Mouse (Mus musculus) testis, adult 2 months (tissue): ENCODE measurements around the gene Noto.

Experiments
- CTCF ChIP-seq: fragments of 200-500 bp; IDR thresholded peaks from 2 replicates; pipeline ENCODE4 v1.5.1; 2012; ENCODE audit warnings: low read depth, mild to moderate bottlenecking, inconsistent platforms, low read length, moderate library complexity; ENCODE audit not compliant: control insufficient read depth, insufficient read depth, insufficient replicate concordance
- POLR2A ChIP-seq: fragments of 200-500 bp; IDR thresholded peaks from 2 replicates; pipeline ENCODE4 v1.6.1; 2012; ENCODE audit warnings: low read depth, mild to moderate bottlenecking, inconsistent platforms, low read length, moderate library complexity; ENCODE audit not compliant: control insufficient read depth

DNA sequence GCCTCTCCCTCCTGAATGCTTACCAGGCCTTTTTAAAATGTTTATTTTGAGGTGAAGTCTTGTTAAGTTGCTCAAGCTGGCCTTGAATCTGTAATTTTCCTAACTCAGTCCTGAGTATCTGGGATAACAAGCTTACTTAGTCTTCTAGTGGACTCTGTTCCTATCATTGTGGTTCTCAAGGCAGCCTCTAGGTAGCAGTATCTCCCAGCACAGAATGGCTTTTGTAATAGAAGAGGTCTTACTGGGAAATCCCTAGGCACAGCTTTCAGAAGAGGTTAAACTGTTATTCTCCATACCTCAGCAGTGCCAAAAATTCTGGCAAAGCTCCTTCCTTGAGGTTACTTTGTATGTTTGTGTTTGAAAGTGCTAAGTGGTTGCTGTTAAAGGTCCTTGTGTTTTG is 41.7 kb downstream of the Noto start:
- TF ChIP-seq POLR2A (no peak), CTCF (no peak)
